Mouse (Mus musculus): Measurements from ENCODE around the gene Lrmda.

Gene Lrmda

GRCm38 (mm10) chr14:22093124-22093523 is 73.6 kb downstream of the Lrmda start:
- DNase-seq (ENCODE audit: low read depth) = no peak

- DNase-seq (ENCODE audit: low read depth) = no peak
Measured at GRCm38 (mm10) chr14:22101961-22102805, 82.7 kb downstream of the Lrmda start.

- DNase-seq (ENCODE audit: low read depth) = no peak
Measured at GRCm38 (mm10) chr14:22105855-22106254, 86.3 kb downstream of the Lrmda start.

- no peak for DNase-seq (ENCODE audit: low read depth)
Measured at GRCm38 (mm10) chr14:22106777-22107176, 87.3 kb downstream of the Lrmda start.

GRCm38 (mm10) chr14:22109423-22109822 is 89.9 kb downstream of the Lrmda start:
- DNase-seq (ENCODE audit: low read depth) = no peak

- DNase-seq (ENCODE audit: low read depth) = no peak
Measured at GRCm38 (mm10) chr14:22113463-22114361, 94.2 kb downstream of the Lrmda start.

GRCm38 (mm10) chr14:22114651-22115351 is 95.3 kb downstream of the Lrmda start:
- no peak for DNase-seq (ENCODE audit: low read depth)

GRCm38 (mm10) chr14:22118096-22118495 is 98.6 kb downstream of the Lrmda start:
- DNase-seq (ENCODE audit: low read depth) = no peak

GRCm38 (mm10) chr14:22118512-22118911 is 99.0 kb downstream of the Lrmda start:
- no peak for DNase-seq (ENCODE audit: low read depth)

GRCm38 (mm10) chr14:22126276-22126675 is 106.8 kb downstream of the Lrmda start:
- no peak for DNase-seq (ENCODE audit: low read depth)

GRCm38 (mm10) chr14:22126859-22127258 is 107.3 kb downstream of the Lrmda start:
- no peak for DNase-seq (ENCODE audit: low read depth)

GRCm38 (mm10) chr14:22130950-22131585 is 111.6 kb downstream of the Lrmda start:
- DNase-seq (ENCODE audit: low read depth) = no peak

- no peak for DNase-seq (ENCODE audit: low read depth)
Measured at GRCm38 (mm10) chr14:22139281-22139680, 119.8 kb downstream of the Lrmda start.

- no peak for DNase-seq (ENCODE audit: low read depth)
Measured at GRCm38 (mm10) chr14:22144014-22144413, 124.5 kb downstream of the Lrmda start.

GRCm38 (mm10) chr14:22145863-22146262 is 126.4 kb downstream of the Lrmda start:
- no peak for DNase-seq (ENCODE audit: low read depth)

GRCm38 (mm10) chr14:22146508-22147044 is 127.1 kb downstream of the Lrmda start:
- no peak for DNase-seq (ENCODE audit: low read depth)

GRCm38 (mm10) chr14:22147341-22148024 is 128.0 kb downstream of the Lrmda start:
- DNase-seq (ENCODE audit: low read depth) = no peak

GRCm38 (mm10) chr14:22152701-22153100 is 133.2 kb downstream of the Lrmda start:
- no peak for DNase-seq (ENCODE audit: low read depth)

GRCm38 (mm10) chr14:22154096-22154495 is 134.6 kb downstream of the Lrmda start:
- DNase-seq (ENCODE audit: low read depth) = no peak

GRCm38 (mm10) chr14:22155034-22155433 is 135.5 kb downstream of the Lrmda start:
- no peak for DNase-seq (ENCODE audit: low read depth)

- DNase-seq (ENCODE audit: low read depth) = no peak
Measured at GRCm38 (mm10) chr14:22155512-22156026, 136.1 kb downstream of the Lrmda start.
